Mouse (Mus musculus): ENCODE data around the gene Prdm13. TPM values are rescaled to one million over a fixed set of nuclear protein-coding genes. Genes with fewer than 3 reads are reported as not detected.

Gene Prdm13
- polyA plus RNA-seq (2015; fragmentation: Nextera tagmentation; extraction: Ambion mirVana), result not detected in 2 replicates

DNA sequence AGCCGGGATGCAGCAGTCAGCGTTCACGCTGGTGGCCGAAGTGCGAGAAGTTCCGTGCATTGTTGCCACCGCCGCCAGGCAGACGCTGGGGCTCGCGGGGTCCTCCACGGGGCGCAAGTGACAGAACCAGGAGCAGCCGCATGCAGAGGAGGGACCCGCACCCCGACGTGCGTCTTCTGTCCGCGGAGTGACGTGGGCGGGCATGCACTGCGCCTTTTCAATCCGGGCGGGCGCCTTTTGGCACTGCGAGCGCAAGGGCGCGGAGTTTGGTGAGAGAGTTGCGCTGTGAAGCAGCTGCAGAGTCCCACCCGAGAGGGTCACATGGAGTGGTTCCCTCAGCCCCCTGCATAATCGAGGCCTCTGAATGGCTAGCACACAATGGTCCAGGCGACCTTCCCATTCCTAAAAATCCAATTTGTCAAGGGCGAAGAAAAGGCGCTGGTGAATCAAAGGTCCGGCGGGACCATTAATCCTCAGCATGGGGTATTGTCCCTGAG is at the start of gene Prdm13:
Gene Prdm13, minus strand, starts transcription at position 369 of the 497 bp plus-strand sequence.

DNA sequence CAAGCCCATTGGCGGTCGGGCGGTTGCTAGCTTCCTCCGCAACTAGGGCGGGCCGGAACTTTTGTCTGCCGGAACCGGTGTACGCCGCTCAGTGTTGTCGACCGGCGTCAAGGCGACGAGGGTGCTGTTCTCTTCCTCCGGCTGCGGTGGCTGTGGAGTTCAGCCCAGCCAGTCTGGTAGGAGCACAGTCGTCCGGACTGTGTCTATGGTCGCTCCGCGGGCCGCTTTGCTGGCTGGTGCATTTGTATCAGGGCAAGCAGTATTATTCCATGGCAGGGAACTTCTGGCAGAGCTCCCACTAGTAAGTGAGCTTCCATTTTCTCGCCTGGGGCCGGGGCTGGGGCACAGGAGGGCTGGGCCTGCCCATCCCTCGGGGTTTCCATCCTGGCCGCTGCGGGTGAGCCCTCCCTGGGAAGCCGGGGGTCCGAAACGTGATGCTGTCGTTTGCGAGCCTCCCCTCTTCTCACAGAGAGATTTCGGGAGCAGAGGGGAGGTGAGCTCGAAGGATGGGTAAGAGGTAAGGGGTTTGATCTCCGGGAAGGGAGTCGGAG is 41.9 kb upstream of the Prdm13 start, which contains the start of gene Ccnc:
Gene Ccnc, plus strand, starts transcription at position 87 of the 551 bp plus-strand sequence.

Other genes with a start within 250 kb of the Prdm13 start
- gene Ccnc, start 41.7 kb upstream of the Prdm13 start, polyA plus RNA-seq (2015; fragmentation: Nextera tagmentation; extraction: Ambion mirVana), result 43.9 and 50.7 TPM in 2 replicates
- 4.4 and 6.5 TPM in 2 replicates for gene Usp45, start 81.2 kb upstream of the Prdm13 start, polyA plus RNA-seq (2015; fragmentation: Nextera tagmentation; extraction: Ambion mirVana)
- 26.1 and 30.2 TPM in 2 replicates for gene Tstd3, start 81.2 kb upstream of the Prdm13 start, polyA plus RNA-seq (2015; fragmentation: Nextera tagmentation; extraction: Ambion mirVana)
- 51.8 and 72.8 TPM in 2 replicates for gene Pnisr, start 161.6 kb upstream of the Prdm13 start, polyA plus RNA-seq (2015; fragmentation: Nextera tagmentation; extraction: Ambion mirVana)
- 23.3 and 24.0 TPM in 2 replicates for gene Coq3, start 193.7 kb upstream of the Prdm13 start, polyA plus RNA-seq (2015; fragmentation: Nextera tagmentation; extraction: Ambion mirVana)
- gene Faxc, start 245.4 kb upstream of the Prdm13 start, polyA plus RNA-seq (2015; fragmentation: Nextera tagmentation; extraction: Ambion mirVana), result 2.0 and 3.2 TPM in 2 replicates